Mouse (Mus musculus): ENCODE results near the gene Tmcc1. TPM values are rescaled to one million over a fixed set of nuclear protein-coding genes. Genes with fewer than 3 reads are reported as not detected.

The Tmcc1 gene
- total and polyA plus RNA-seq, 2 experiments from 2014 or later = 11.8 to 40.9 TPM

DNA sequence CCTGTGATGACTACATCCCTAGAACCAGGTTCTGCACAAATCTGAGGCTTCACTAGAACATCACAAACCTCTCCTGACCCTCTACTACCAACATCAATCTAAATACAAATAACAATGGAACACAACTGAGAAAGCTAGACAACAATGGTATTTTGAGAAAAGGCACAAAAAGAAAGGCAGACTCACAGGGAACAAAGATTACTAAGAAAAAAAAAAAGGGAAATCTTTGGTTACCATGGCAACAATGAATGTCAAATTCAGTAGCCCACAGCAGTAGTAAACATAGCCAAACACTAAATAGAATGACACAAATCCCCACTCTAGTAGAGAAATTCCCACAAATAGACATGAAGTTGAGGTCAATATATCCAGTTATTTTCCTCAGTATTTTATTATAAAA, 52.5 kb downstream of the Tmcc1 start:
- no peak for TF ChIP-seq CTCF (IDR thresholded peaks at IDR 0.05)
- Histone ChIP-seq H3K27ac (ENCODE audit: low read depth, low read length) (no peak overlapping the region), H3K9me3 (ENCODE audit: low read length) (no peaks in the 10 kb centered on the region), H3K36me3 (ENCODE audit: insufficient read depth, low read length) (no peaks in the 10 kb centered on the region), H3K4me1 (ENCODE audit: insufficient read depth, low read length) (peaks cover 3% of the 10 kb centered on the region; the same call in 1 of the 2 replicates), H3K4me2 (ENCODE audit: low read depth, low read length, poor library complexity, severe bottlenecking) (no peak overlapping the region), H3K27me3 (ENCODE audit: insufficient read depth, low read length) (no peaks in the 10 kb centered on the region), H3K9ac (replicated peaks; ENCODE audit: low read length, poor library complexity, severe bottlenecking) (no peak overlapping the region), H3K4me3 (ENCODE audit: low read depth, low read length) (no peak overlapping the region)
- DNase-seq (ENCODE audit: low spot score) (no peak), ATAC-seq (ENCODE audit: low FRiP score) (no peak)

DNA sequence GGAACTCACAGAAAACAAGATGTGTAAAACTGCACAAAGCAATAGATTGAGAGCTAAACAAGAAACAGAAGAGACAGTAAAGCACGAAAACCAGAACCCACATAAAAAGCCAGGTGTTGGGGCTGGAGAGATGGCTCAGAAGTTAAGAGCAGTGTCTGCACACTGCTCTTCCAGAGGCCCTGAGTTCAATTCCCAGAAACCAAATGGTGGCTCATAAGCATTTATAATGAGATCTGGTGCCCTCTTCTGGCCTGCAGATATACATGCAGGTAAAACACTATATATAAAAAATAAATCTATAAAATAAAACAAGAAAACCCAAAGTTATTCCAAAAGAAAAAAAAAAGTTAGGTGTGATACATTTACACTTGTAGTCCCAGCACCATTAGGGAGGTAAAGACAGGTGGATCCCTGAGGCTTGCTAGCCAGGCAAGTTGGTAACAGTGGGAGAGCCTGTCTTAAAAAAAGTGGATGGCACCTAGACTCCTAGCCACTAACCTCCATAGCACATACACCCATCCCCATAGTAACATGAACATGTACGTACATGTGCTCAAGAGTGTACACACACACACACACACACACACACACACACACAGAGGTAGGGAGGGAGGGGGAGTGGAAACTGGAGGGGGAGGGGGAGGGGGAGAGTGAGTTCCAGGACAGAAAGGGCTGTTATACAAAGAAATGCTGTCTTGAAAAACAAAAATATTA, 54.0 kb downstream of the Tmcc1 start:
- no peak overlapping the region for H3K4me2 ChIP-seq (ENCODE audit: low read depth, low read length, poor library complexity, severe bottlenecking)
- peak; percentile 57 for TF ChIP-seq CTCF (IDR thresholded peaks at IDR 0.05)
- no peak overlapping the region for H3K9ac ChIP-seq (replicated peaks; ENCODE audit: low read length, poor library complexity, severe bottlenecking)
- no peaks in the 10 kb centered on the region for H3K36me3 ChIP-seq (ENCODE audit: insufficient read depth, low read length)
- H3K27me3 ChIP-seq (ENCODE audit: insufficient read depth, low read length) = no peaks in the 10 kb centered on the region
- no peak overlapping the region for H3K27ac ChIP-seq (ENCODE audit: low read depth, low read length)
- H3K4me3 ChIP-seq (ENCODE audit: low read depth, low read length) = no peak overlapping the region
- ATAC-seq (ENCODE audit: low FRiP score) (no peak), DNase-seq (ENCODE audit: low spot score) (no peak)
- H3K9me3 ChIP-seq (ENCODE audit: low read length) = no peaks in the 10 kb centered on the region
- 67% methylated on average over 2 of the region's 2 CpGs for WGBS
- peaks cover 3% of the 10 kb centered on the region; the same call in 1 of the 2 replicates for H3K4me1 ChIP-seq (ENCODE audit: insufficient read depth, low read length)

DNA sequence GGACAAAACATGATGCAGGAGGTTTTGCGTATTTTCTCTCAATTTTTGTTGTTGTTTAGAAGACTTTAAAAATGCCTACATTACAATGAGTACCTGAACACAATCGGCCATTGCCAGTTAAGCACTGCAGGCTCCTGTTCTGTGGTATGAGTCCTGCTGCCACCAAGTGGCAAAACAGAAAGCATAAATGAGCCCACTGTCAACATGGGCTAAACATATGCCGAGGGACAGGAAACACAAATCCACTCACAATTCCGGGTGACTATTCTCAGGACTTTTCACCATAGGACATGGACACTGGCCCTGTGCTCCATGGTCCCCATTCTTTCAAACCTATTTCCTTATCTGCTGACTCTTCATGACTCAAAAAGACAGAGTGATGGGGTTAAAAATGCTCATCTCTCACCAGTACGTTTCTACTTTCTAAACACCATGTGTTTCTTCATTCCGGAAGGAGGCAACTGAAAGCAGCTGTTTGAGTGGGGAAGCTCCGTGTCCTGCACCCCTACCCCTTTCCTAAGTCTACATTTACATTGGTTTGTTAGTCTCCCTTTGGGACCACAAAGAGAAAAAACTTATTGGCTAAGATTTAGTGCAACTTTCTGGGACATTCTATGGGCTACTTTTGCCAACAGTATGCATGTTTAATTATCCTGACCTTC, 57.2 kb downstream of the Tmcc1 start:
- H3K4me2 ChIP-seq (ENCODE audit: low read depth, low read length, poor library complexity, severe bottlenecking) = no peak overlapping the region
- peaks cover 3% of the 10 kb centered on the region; the same call in 1 of the 2 replicates for H3K4me1 ChIP-seq (ENCODE audit: insufficient read depth, low read length)
- H3K36me3 ChIP-seq (ENCODE audit: insufficient read depth, low read length) = no peaks in the 10 kb centered on the region; the same call in 1 of the 2 replicates
- no peaks in the 10 kb centered on the region for H3K9me3 ChIP-seq (ENCODE audit: low read length)
- 55% methylated on average over 7 of the region's 7 CpGs for WGBS
- no peak overlapping the region for H3K27ac ChIP-seq (ENCODE audit: low read depth, low read length)
- H3K27me3 ChIP-seq (ENCODE audit: insufficient read depth, low read length) = no peaks in the 10 kb centered on the region
- TF ChIP-seq CTCF (IDR thresholded peaks at IDR 0.05) = peak; percentile 73
- H3K4me3 ChIP-seq (ENCODE audit: low read depth, low read length) = no peak overlapping the region
- ATAC-seq (ENCODE audit: low FRiP score) = no peak
- H3K9ac ChIP-seq (replicated peaks; ENCODE audit: low read length, poor library complexity, severe bottlenecking) = no peak overlapping the region
- peak; percentile 59 for DNase-seq (ENCODE audit: low spot score)

DNA sequence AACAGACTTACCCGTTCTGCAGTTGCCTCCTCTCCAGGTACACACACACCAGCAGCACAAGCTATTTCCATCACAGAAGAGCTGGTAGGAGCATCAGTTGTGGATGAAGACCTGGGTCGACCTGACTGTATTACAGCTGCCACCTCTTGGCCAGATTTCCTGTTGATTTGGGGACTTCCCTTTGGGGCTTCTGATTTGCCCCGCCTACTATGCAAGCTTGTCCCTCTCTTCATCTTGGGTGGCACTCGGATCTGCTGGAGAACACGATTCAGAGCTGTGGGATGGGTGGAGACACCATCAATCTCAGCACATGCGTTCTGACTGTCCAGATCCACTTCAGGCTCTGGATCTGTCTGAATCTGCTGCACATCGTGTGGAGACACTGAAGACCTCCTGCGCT, 59.5 kb downstream of the Tmcc1 start:
- ATAC-seq (ENCODE audit: low FRiP score) (no peak), DNase-seq (ENCODE audit: low spot score) (no peak)
- H3K9me3 ChIP-seq (ENCODE audit: low read length) = no peaks in the 10 kb centered on the region
- H3K36me3 ChIP-seq (ENCODE audit: insufficient read depth, low read length) = no peaks in the 10 kb centered on the region; the same call in 1 of the 2 replicates
- 84% methylated on average over 8 of the region's 8 CpGs for WGBS
- no peaks in the 10 kb centered on the region for H3K4me1 ChIP-seq (ENCODE audit: insufficient read depth, low read length)
- no peaks in the 10 kb centered on the region for H3K27me3 ChIP-seq (ENCODE audit: insufficient read depth, low read length)
- H3K4me3 ChIP-seq (ENCODE audit: low read depth, low read length) = no peak overlapping the region
- no peak overlapping the region for H3K4me2 ChIP-seq (ENCODE audit: low read depth, low read length, poor library complexity, severe bottlenecking)
- H3K9ac ChIP-seq (replicated peaks; ENCODE audit: low read length, poor library complexity, severe bottlenecking) = no peak overlapping the region
- TF ChIP-seq CTCF (IDR thresholded peaks at IDR 0.05) = no peak
- no peak overlapping the region for H3K27ac ChIP-seq (ENCODE audit: low read depth, low read length)

DNA sequence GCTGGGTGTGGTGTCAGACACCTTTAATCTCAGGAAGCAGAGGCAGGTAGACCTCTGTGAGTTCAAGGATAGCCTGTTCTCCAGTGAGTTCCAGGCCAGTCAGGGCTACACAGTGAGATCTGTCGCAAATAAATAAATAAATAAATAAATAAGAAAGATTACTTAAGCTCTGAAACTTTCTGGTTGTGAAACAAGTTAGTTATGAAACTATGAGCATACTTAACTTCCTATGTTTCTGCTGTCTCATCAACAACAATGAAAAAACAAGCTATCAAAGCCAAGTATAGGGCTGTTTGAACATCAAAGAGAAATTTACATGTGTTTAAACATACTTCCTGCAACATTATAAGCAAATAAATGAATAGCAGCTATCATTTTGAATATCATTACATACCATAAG, 61.5 kb downstream of the Tmcc1 start:
- TF ChIP-seq CTCF (IDR thresholded peaks at IDR 0.05) = no peak
- Histone ChIP-seq H3K4me2 (ENCODE audit: low read depth, low read length, poor library complexity, severe bottlenecking) (no peak overlapping the region), H3K9me3 (ENCODE audit: low read length) (no peaks in the 10 kb centered on the region), H3K9ac (replicated peaks; ENCODE audit: low read length, poor library complexity, severe bottlenecking) (no peak overlapping the region), H3K4me1 (ENCODE audit: insufficient read depth, low read length) (no peaks in the 10 kb centered on the region), H3K27me3 (ENCODE audit: insufficient read depth, low read length) (no peaks in the 10 kb centered on the region), H3K4me3 (ENCODE audit: low read depth, low read length) (no peak overlapping the region), H3K36me3 (ENCODE audit: insufficient read depth, low read length) (no peaks in the 10 kb centered on the region; the same call in 1 of the 2 replicates), H3K27ac (ENCODE audit: low read depth, low read length) (no peak overlapping the region)
- DNase-seq (ENCODE audit: low spot score) (no peak), ATAC-seq (ENCODE audit: low FRiP score) (no peak)
- 84% methylated on average over 1 of the region's 1 CpGs for whole genome bisulfite sequencing

DNA sequence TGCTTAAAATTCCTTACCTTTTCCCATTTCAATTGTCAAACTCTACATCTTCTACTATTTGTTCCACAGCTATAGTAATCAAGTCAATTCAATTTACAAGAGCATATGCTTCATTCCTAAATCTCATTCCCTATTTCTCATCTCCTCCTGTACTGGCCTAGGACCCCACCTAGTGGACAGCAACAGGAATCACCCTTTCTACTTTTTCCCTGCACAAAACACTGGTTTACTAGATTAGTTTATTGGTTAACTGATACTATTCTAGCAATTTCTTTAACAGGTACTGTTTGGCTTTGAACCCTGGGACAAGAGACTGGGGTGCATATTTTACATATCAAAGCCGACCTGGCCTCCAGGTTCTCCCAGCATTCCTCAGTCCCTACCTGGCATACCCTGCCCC, 64.6 kb downstream of the Tmcc1 start:
- 5% methylated on average over 1 of the region's 1 CpGs for WGBS
- no peaks in the 10 kb centered on the region; the same call in 1 of the 2 replicates for H3K36me3 ChIP-seq (ENCODE audit: insufficient read depth, low read length)
- ATAC-seq (ENCODE audit: low FRiP score) (no peak), DNase-seq (ENCODE audit: low spot score) (peak; percentile 33)
- TF ChIP-seq CTCF (IDR thresholded peaks at IDR 0.05) = peak; percentile 88
- no peaks in the 10 kb centered on the region for H3K4me1 ChIP-seq (ENCODE audit: insufficient read depth, low read length)
- H3K27me3 ChIP-seq (ENCODE audit: insufficient read depth, low read length) = no peaks in the 10 kb centered on the region
- no peak overlapping the region for H3K4me2 ChIP-seq (ENCODE audit: low read depth, low read length, poor library complexity, severe bottlenecking)
- no peak overlapping the region for H3K27ac ChIP-seq (ENCODE audit: low read depth, low read length)
- no peak overlapping the region for H3K4me3 ChIP-seq (ENCODE audit: low read depth, low read length)
- no peak overlapping the region for H3K9ac ChIP-seq (replicated peaks; ENCODE audit: low read length, poor library complexity, severe bottlenecking)
- H3K9me3 ChIP-seq (ENCODE audit: low read length) = no peaks in the 10 kb centered on the region
